Mouse (Mus musculus) neural tube, embryonic 10.5 days (tissue): ENCODE results near the gene Myh7.
"Not testable (repeated sequence)": the region's sequence is repeated elsewhere in the genome, so short reads cannot be mapped to it uniquely, and the experiment has no call there.

Experiments
- DNase-seq: peaks from one replicate; pipeline ENCODE4 v3.0.0-alpha.2; 2017; ENCODE audit warnings: low spot score; ENCODE audit errors: extremely low spot score

The Myh7 gene

GRCm38 (mm10) chr14:54994136-54994868 is at the start of gene Myh7:
Gene Myh7, minus strand, starts transcription at chr14:54994626.
- no peak for DNase-seq

GRCm38 (mm10) chr14:55043694-55044093 is 49.3 kb upstream of the Myh7 start:
- DNase-seq, result not testable (repeated sequence)

GRCm38 (mm10) chr14:55032695-55033225 is 38.3 kb upstream of the Myh7 start:
- no peak for DNase-seq

- DNase-seq, result peak; percentile 32
Measured at GRCm38 (mm10) chr14:55029034-55029698, 34.7 kb upstream of the Myh7 start.

GRCm38 (mm10) chr14:55028333-55028835 is 34.0 kb upstream of the Myh7 start:
- DNase-seq, result peak; percentile 35

- DNase-seq, result peak; percentile 15
Measured at GRCm38 (mm10) chr14:55027653-55028052, 33.2 kb upstream of the Myh7 start.

- DNase-seq, result peak; percentile 33
Measured at GRCm38 (mm10) chr14:55027251-55027650, 32.8 kb upstream of the Myh7 start.

- no peak for DNase-seq
Measured at GRCm38 (mm10) chr14:55025527-55025926, 31.1 kb upstream of the Myh7 start.

- DNase-seq, result peak; percentile 52
Measured at GRCm38 (mm10) chr14:55024236-55024635, 29.8 kb upstream of the Myh7 start.

- no peak for DNase-seq
Measured at GRCm38 (mm10) chr14:55023011-55023410, 28.6 kb upstream of the Myh7 start.

GRCm38 (mm10) chr14:55020394-55020793 is 26.0 kb upstream of the Myh7 start:
- DNase-seq, result no peak

GRCm38 (mm10) chr14:55016876-55017275 is 22.4 kb upstream of the Myh7 start:
- no peak for DNase-seq

- no peak for DNase-seq
Measured at GRCm38 (mm10) chr14:55015767-55016111, 21.3 kb upstream of the Myh7 start.

GRCm38 (mm10) chr14:55014991-55015766 is 20.8 kb upstream of the Myh7 start, which contains the start of gene Ngdn:
Gene Ngdn, plus strand, starts transcription at chr14:55015454.
- peak; percentile 99 for DNase-seq

- DNase-seq, result no peak
Measured at GRCm38 (mm10) chr14:55014591-55014990, 20.2 kb upstream of the Myh7 start.

GRCm38 (mm10) chr14:55011116-55011515 is 16.7 kb upstream of the Myh7 start:
- DNase-seq, result peak; percentile 30

- DNase-seq, result no peak
Measured at GRCm38 (mm10) chr14:55008417-55008816, 14.0 kb upstream of the Myh7 start.

- DNase-seq, result no peak
Measured at GRCm38 (mm10) chr14:55007120-55007908, 12.9 kb upstream of the Myh7 start.

- DNase-seq, result no peak
Measured at GRCm38 (mm10) chr14:55006541-55006940, 12.1 kb upstream of the Myh7 start.

- DNase-seq, result no peak
Measured at GRCm38 (mm10) chr14:55005967-55006366, 11.5 kb upstream of the Myh7 start.

- DNase-seq, result no peak
Measured at GRCm38 (mm10) chr14:55005506-55005905, 11.1 kb upstream of the Myh7 start.
